Mouse (Mus musculus): ENCODE data around the gene Rcvrn.

Gene Rcvrn

DNA sequence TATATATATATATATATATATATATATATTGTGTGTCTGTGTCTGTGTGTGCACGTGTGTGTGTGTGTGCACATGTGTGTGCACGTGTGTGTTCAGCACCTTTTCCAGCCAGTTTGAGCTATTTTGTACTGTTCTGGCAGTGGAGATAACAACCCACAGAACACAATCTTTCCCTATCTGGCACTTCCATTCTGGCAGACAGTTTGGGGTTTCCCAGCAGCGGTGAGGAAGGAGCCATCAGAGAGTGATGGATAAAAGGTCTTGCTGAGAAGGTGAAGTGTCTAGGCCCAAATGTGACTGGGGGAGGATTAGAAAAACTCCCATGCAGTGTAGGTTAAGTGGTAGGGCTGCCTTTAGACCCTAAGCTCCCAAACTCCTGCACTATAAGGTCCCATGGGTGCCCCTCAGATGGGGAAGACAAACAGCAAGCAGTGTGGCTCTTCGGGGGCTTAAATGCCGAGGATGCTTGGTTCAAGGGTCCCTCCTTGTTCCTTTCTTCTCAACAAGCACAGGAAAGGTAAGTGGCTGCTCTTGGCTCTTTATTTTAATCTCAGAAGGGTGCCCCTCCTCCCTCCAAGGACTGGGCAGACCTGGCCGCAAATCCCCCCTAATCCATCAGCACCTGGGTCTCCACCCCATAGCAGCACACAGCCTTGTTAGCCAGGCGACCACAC lies at the start of gene Rcvrn:
TSS of gene Rcvrn (plus strand) at position 624 of the 674 bp plus-strand sequence.
- DNase-seq = no peak

DNA sequence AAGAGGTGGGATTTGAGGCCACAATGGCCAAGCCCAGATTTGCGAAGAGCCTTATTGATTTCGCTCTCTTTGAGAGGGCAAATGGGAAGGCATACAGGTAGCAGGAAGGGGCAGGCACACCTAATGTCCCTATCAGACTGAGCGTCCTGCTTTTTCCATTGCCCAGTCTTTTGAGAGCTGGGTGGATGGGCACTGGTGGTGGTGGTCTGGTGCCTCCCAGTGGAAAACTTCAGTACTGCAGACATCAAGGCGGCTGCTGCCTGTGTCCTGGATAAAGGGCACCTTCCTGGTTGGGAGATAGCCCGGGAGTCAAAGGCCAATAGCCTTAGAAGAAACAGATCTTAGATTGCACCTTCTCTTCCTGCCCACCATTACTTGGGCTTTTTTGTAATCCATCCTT lies 47.4 kb upstream of the Rcvrn start:
- peak; percentile 67 for DNase-seq

DNA sequence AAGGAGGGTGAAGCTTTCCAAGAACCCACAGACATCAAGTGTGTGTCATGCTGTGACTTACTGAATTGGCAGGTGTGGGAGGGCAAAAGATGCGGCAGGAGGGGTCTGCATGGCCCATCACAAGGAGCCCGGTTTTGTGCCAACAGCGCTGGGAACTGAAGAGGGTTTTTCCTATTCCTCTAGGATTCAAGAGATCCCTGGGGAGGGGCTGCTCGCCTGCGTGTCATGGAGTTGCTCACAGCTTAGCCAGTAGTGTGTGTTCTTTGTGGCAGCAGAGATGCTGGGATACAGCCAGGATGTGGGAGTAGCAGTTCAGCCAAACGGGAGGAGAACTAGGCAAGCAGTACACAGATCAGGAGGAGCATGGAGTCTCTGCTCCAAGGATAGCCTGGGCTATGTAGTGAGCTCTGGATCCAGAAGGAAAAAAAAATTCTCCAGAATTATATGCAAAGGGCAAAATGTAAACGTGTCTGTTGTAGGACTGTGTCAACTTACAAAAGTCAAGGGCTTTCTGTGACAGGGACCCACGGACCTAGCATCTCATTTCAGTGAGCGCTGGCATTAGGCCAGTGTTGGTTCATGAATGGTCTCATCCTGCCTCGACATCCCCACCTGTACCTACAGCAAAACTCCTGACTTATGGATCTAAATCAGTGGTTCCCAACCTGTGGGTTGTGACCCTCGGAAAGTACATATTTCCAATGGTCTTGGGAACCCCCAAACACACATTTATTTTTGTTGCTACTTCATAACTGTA lies 46.3 kb upstream of the Rcvrn start:
- no peak for DNase-seq

DNA sequence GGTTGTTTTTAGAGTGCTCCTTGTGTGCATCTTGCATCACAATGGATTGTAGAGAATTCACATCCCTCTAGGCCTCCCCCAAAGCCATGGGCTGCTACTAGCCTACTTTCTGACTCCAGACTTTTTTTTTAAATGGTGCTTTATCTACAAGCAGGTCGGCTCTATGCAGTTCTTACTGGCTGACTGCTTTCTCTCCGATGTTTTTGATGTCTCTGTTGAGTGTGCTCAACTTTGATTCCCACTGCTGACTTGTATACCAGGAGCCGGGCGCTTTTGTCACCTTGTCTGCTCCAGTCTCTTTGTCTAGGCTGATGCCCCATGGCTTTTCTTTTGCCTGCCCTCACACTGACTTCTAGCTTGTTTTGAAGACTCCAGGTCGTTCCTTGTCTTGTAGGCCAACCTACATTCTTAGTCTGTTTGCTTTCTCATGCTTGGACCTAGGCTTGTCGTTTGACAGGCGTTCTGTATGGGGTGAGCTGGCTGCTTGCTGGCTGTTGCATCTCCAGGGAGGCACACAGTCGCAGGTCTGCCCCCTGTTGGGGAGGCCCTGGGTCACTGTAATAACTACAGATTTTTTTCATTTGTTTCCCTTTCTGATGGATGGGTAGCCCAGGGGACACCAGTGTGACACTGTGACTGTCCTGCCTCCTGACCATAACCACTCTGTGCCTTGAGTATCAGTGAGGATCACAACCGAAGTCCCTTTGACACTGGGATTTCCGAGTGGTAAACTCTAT lies 45.0 kb upstream of the Rcvrn start:
- no peak for DNase-seq

DNA sequence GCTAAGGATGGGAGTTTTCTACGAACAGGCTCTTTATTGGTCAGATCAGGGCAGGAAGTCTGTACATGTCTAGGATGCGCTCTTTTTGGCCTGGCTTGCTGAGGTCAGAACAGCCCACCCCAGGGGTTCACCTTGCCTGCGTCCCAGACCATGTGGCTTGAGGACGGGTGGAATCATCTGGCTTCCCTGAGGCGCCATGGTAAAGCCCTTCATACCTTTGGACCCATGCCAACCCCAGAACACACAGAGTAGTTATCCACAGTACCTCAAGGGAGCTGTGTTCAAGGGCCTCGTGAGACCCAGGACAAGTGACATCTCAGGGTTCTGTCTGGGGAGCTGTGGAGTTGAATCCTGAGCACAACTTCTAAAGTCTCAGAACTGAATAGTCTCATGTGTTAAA lies 43.4 kb upstream of the Rcvrn start:
- no peak for DNase-seq

DNA sequence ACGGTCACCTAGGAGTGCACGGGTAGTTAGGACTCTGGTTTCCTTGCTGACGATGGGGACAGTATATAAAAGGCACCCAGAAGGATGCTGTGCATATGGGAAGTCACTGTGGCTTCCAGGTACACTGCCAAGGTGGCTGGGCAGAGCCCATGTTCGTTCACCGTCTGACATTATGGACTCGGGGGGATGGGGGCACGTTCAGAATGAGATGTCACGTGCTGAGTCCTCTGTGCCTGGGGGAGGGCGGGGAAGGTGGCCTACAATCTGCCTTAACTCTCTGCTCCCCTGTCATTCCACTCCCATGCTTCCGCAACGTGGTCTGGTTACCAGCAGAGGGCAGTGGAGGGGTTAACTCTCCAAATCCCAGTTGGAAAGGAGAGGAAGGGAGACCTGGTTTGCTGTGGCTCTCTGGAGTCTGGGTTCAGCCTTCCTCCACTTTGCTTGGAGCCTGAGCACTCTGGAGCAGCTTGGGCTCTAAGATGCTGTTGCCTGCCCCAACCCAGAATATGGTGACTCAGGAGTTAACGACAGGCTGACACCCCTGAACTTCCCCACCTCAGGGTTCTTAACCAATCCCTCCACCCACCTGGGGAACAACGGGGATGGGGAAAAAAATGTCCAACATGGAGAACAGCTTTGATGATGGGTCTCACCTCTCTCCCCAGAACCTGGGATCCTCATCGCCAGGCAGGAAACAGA lies 42.8 kb upstream of the Rcvrn start:
- DNase-seq = no peak

DNA sequence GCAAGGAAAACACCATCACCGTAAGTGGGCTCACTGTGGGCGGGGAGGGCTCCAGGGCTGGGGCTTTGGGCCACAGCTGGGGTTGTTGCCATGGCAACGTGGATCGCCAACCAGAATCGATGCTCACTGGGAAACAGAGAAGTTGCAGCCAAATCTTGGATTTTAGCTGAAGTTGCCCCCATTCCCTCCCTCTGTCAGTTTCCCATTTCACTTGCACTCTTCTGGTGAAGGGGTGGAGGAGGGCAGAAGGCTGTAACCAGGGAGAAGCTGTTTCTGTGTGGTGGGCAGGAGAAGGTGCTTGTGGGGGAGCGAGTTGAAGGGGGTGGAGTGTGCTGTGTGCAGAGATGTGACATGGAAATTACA lies 42.3 kb upstream of the Rcvrn start:
- no peak for DNase-seq

DNA sequence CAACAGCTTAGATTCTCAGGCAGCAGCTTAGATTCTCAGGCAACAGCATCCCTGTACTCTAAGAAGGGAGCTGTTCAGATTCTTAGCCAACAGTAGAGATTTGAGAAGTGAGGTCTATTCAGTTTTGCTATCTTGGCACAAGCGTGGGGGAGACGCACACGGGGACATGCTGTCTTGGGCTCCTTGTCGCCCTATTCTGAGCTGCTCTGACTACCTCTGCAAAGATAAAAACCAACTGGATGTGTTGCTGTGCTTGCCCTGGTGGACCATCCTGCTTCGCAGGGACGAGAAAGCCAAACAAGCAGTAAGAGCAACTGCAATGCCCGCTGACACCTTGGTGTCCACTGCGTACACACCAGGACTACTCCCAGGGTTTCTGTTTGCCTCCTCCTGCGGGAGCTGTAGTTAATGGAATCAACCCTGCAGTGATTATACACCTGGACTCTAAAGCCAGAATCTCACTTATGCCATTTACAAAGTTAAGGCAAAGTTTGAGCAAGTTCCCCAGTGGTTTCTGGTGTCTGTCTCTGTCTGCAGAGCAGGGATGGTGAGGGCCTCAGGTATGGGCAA lies 41.5 kb upstream of the Rcvrn start:
- DNase-seq = no peak

DNA sequence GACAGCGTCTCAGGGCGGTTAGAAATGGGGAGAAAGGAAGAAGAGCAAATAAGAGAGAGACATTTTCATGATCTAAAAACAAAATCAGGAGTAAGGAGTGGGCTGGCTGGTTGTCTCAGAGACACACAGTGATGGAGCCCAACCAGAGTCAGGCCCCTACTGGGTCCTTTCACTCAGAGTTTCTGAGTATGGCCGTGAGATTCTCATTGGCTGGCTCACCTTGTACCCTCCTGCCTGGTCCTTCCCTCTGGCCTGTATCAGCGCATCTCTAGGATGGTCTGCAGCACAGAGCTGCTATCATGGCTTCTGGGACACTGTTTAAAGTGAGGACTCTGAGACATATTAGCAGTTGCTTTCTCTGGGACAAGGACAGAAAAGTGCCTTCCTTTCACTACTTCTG lies 40.6 kb upstream of the Rcvrn start:
- no peak for DNase-seq

DNA sequence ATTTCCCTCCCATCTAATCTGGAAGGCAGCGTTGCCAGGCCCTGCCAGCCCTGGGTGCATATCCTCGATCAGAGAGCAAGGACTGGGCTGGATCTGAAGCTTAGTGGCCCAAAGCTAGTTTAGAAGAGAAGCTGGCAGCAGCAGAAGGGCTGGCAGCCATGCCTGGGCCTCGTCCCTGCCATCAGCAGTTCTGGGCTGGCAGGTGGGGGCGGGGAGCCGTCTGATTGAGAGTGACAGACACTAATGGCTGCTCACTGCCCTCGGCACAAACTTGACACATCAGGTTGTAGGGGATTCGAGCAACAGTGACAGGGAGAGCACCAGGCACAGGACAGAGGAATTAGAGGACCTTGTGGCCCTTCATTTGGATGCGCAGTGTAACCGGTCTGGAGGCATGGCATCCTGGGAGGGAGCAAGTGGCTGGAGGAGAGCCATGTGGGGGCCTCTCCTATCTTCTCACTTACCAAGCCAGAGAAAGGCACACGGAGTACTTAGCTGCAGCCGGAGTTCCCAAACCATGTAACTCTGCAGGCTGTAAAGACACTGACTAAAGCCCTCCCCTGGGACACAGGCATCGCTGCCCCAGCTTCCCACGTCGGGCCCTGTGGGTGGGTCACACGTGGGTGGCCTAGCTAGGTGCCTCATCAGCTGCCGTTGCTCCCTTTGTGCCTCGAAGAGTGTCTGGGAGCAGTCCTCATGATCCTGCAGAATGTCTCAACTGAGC lies 39.7 kb upstream of the Rcvrn start:
- DNase-seq = no peak

DNA sequence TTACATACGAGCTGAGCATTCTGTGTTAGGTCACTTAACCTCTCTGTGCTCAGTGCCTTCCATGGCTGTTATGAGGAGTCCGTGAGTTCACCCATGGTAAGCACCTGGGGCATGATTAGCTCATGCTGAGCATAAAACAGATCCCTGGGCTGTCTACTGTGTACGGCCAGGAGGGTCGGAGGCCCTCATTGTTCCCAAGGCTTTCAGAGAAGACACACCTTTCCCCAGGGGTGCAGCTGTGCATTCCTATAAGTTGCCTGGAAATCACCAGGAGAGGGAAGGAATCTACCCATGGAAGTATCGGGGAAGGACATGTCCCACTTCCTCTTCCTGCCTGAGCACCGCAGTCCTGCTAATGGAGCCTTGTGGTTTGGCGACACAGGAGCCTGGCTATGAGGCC lies 38.8 kb upstream of the Rcvrn start:
- no peak for DNase-seq

DNA sequence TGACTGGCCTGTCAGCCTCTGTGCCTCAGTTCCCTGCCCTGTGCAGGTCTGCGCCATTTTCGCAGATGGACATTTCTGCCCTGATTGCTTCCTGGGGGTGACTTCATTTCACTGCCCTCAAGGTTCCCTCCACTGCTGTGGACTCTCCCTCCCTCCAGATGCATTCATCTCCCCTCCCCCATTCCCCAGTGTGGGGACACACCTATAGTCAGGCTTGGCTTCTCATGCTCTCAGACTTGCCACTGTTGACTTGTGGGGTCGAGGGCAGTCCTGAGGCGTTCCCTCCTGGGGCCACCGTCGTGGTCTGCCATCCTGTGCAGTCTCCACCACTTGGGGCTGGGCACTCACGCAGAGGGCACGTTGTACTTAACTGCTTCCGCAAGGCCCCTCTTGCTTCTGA lies 38.3 kb upstream of the Rcvrn start:
- DNase-seq = no peak

DNA sequence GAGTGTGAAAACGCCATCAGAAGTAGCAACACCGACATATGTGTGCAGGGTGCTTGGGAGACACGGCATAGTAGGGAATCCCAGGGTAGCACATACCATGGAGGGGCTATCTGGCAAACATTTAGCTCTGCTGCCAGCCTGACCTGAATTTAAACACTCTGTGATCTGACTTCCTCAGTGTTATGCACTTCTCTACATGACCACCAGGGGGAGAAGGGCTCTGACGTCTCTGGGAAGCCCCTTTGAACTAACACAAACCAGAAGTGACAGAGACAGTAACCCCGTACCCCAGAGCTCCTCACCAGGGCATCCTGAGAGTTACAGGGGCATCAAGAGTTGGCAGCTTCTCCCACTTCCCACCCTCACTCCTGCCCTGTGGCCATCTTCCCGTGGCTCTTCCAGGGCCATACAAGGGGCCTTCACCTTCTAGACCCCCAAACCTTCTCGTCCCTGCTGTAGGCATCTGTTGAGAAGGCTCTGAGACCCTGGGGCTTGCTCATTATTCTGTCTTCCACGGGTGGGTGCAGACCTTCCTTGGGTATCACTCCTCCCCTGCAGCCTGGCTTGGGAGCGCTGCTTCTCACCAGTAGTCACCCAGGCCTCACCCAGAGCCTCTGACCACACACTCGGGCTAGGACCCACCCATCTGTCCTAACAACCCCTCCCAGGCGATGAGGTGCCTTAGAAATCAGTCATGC lies 37.3 kb upstream of the Rcvrn start:
- DNase-seq = no peak

DNA sequence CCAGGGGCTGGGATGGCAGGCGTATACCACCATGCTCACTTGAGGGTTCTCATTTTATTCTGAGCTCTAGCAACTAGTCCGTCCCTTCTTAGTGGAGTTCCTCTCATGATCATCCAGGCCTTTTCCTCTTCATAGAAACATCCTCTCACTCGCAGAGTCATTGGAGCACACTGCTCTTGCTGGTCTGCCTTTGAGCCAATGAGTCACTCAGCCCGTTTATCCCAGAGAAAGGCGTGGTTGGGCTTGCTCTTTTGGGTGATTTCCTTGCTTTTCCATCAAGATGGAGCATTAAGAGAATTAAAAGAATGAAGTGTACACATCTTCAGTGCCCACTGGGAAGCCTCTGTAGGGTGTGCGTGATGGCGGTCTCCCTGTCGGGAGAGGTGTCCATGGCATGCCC lies 33.7 kb upstream of the Rcvrn start:
- no peak for DNase-seq

DNA sequence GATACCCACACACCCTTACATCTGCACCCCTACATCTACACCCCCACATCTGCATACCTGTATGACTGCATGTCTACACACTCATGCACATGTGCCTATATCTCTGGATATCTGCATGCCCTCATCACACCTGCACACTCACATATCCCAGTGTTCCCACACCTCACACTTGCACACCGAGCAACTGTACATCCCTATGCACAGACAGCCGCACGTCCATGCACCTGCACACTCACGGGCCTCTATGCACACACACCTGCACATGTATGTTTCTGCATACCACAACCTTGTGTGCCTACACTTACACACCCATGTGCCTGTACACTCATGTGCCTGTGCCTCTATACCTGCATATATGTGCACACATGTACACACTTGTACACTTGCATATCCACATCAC lies 31.7 kb upstream of the Rcvrn start:
- no peak for DNase-seq

DNA sequence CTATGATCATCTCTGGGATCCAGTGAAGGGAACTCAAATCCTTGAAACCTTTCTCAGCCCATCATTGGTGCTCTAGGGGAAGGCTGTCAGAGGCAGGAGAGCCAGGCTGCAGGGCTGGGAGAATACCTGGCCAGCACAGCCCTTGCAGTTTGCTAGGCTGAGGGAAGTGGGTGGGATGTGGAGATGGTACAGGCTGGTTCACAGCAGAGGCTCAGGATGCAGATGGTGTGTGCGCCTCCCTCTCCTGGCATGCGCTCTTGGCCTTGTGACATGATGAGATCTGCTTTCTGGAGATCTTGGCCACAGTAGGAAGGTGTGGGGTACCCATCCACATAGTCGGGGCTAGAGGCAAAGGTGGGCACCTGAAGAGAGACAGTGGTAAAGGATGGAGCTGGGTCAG lies 30.9 kb upstream of the Rcvrn start:
- DNase-seq = no peak

DNA sequence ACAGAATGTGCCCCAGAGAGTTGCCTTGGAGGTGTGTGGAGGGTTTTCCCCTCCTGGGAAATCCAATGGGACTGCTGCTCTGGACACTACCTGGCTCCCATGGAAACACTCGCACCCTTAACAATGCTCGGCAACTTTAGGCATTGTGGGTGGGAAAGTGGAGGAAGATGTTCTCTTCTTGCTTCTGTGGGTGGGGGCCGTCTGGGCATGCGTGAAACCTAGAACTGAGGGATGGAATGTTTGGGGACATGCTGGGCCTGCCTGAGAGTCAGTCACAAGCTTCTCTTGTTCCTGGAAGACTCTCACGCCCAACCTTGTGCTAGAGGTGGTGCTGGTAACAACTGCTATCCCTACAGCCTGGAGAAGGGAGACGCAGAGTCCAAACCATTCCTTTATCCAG lies 30.2 kb upstream of the Rcvrn start:
- DNase-seq = no peak

DNA sequence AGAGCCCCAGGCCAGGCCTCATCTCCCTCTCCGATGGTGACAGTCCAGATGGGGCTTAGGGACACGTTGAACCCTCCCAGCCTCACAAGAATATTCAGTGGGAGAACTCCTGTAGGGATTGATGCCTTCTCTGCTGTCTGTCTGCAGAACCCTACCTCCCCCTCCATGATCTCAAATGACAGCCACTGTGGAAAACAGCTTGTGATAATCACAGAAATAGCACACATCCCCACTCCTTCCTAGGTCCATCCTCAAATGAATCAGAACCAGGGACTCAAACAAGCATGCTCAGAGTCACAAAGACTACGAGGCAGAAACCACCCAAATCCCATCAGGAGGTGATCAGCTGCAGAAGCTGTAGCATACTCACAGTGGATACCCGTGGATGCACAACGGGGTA lies 29.0 kb upstream of the Rcvrn start:
- no peak for DNase-seq

DNA sequence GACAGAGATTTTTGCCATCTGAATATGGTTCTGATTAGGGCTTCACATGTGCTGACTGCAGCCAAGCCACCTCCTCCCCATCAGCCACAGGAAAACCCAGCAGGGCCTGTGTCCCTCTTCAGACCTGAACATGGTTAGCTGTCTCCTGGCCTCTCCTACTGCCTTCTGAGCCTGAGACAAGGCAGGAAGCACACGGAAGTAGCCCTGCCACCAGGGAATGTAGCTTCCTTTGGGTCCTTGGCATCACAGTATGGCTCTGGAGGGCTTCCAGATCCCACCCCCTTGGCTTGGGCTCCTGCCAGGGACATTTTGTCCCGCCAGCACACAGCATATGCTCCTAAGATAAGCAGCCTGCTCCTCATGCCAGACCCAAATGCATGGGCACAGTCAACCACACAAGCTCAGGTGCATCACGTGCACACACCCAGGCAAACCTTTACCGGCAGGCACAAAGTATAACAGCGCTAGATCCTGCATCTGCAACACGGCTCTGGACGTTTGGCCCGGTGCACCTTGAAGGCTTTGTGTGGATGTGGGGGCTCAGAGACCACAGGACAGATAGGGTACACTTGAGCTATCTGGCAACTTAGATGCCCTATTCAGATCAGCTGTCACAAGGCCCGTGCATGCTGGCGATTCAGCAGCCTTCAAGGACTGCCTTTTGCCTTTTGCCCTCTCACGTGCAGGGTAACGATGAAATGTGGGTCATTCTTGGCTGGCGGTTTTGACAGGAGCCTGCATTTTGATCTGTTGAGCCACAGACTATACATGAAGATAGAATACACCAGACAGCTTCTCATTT lies 27.4 kb upstream of the Rcvrn start:
- peak; percentile 61 for DNase-seq

DNA sequence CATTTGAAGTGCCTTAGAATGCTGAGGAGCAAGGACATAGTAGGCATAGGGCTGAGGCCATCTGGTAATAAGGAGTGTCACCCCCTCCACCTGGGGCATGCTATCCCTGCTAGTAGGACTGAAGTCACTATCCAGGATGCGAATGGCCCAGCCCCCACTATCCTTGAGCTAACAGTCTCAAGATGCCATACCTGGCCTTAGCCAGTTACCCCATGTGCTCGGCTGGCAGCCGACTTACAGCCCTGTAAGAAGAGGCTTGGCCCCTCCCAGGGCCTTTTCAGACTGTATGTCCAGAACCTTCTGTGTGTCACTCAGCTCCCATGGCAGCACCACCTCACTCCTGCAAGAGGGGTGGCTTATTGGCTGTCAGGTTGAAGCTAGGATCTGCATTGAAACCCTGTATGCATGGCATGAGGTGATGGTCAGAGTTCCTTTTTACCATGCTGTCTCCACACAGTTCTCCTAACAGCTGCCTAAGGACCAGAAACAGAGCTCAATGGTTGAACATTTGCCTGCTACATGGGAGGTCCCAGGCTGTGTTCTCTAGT lies 26.6 kb upstream of the Rcvrn start:
- DNase-seq = no peak

DNA sequence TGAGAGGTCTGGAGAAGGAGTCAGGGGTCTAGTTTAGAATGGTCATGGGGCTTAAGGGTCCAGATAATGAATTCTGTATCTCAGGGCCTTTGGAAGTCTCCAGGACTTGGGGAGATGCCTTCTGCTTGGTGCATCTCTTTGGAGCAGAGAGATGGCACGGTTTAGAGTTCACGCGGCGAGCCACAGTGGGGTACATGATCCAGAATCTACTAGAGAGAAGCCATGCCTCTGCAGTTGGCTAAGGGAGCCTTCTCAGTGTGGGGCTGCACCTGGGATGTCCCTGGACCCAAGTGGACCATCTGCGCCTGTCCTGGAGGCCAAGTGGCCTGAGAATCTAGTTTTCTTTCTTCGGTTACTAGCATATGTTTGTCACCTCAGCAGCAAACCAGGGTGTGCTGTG lies 25.1 kb upstream of the Rcvrn start:
- DNase-seq = no peak
